In the genomic region with DNA sequence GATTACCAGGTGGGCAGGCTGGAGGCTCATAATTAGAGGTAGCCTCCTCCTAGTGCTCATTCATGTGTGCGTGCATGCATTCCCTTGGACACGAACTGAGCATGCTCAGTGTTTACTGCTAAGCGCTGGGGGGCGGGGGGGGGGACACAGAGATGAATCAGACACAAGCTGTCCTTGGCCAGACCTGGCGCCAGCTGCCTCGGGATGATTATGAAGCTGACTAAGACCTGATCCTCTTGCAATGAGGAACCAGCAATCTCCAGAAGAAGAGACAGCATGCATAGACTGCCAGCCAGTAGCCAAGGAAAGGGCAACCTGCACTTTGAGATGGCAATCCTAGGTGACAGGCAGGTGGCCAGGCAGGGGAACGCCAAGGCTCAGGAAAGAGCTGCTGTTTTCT, we compare ENCODE assay signal across 13 mouse cellular contexts. TPM values are rescaled to one million over a fixed set of nuclear protein-coding genes. Genes with fewer than 3 reads are reported as not detected.
DNase-seq lines count a peak whose midpoint lies in the region; ATAC-seq lines count a peak whose summit lies in the region.
"Had no signal": no experiment of that assay in that cellular context is flagged by ENCODE, and none has a peak within 500 bp of the region (broad histone marks: within the 10 kb centered on the region; RNA-seq: fewer than 3 reads in every experiment).

No protein-coding gene starts in this region.

- no peaks in the 10 kb centered on the region for H3K36me3 ChIP-seq in intestine, embryonic 16.5 days (ENCODE audit: control insufficient read depth, insufficient read depth, low read length)
- H3K36me3 ChIP-seq: midbrain, embryonic 10.5 days had no signal

- no peak overlapping the region for H3K4me3 ChIP-seq in intestine, embryonic 16.5 days (ENCODE audit: low read length)
- H3K4me3 ChIP-seq: midbrain, embryonic 10.5 days had no signal

- whole genome bisulfite sequencing in intestine, embryonic 16.5 days, result 61% methylated on average over 7 of the region's 7 CpGs

- no peaks in the 10 kb centered on the region for H3K4me1 ChIP-seq in intestine, embryonic 16.5 days (ENCODE audit: control insufficient read depth, insufficient read depth, low read length)

- no peak overlapping the region for H3K9ac ChIP-seq in intestine, embryonic 16.5 days (ENCODE audit: low read depth, low read length)

- H3K4me2 ChIP-seq in intestine, embryonic 16.5 days (ENCODE audit: low read depth, low read length), result no peak overlapping the region

- H3K27ac ChIP-seq in intestine, embryonic 16.5 days (ENCODE audit: low read length), result no peak overlapping the region
- H3K27ac ChIP-seq: midbrain, embryonic 10.5 days had no signal

- ATAC-seq in cerebellum, adult (ENCODE audit: insufficient number of reproducible peaks, low FRiP score, low TSS enrichment), result peak; percentile 67
- no peak for ATAC-seq in intestine, embryonic 16.5 days
- ATAC-seq: forebrain, embryonic 16.5 days; lung, postnatal 0 days had no signal

- H3K9me3 ChIP-seq in intestine, embryonic 16.5 days (ENCODE audit: control insufficient read depth, low read length), result no peaks in the 10 kb centered on the region
- H3K9me3 ChIP-seq: midbrain, embryonic 10.5 days had no signal

- peak; percentile 36 for DNase-seq in gastrocnemius, adult 18-20 months (ENCODE audit: low spot score)
- no peak for DNase-seq in gastrocnemius, postnatal 10 days
- peak; percentile 42 for DNase-seq in MN1 (ENCODE audit: low spot score)
- DNase-seq in gastrocnemius, postnatal 25 days, result peak; percentile 59
- no peak for DNase-seq in spleen, postnatal 14 days (ENCODE audit: low spot score in 2 of 2)
- no peak for DNase-seq in urinary bladder, adult 18-20 months (ENCODE audit: low spot score in 2 of 2)
- DNase-seq: kidney, adult 18-20 months had no signal

- H3K27me3 ChIP-seq in intestine, embryonic 16.5 days (replicated peaks; ENCODE audit: control insufficient read depth, insufficient read depth, low read length), result no peaks in the 10 kb centered on the region

RNA-seq across cellular contexts. Expression of a gene that starts 36.4 kb away (rescaled TPM):
- total RNA-seq in gastrocnemius, adult 18-20 months (2021), result 10 to 100 TPM in 1 of 2 experiments, 1 to 10 TPM in 1; 9.9 to 29.8 TPM
- total RNA-seq in gastrocnemius, postnatal 10 days (2021), result 1 to 10 TPM; 1.3 to 2.1 TPM
- total RNA-seq in gastrocnemius, postnatal 25 days (2021), result 10 to 100 TPM; 20.1 to 21.1 TPM
- polyA plus RNA-seq in intestine, embryonic 16.5 days (2015; fragmentation: Nextera tagmentation; extraction: Ambion mirVana), result 0.65 and 0.76 TPM in 2 replicates
- total RNA-seq: hematopoietic stem cell, adult 5-6 weeks had no signal

Comparison
In these comparisons a context has a peak if more than half of its experiments do, and no peak if none do; other contexts are left out.
1. DNase-seq: peak in gastrocnemius, adult 18-20 months (single experiment), MN1 (single experiment) and gastrocnemius, postnatal 25 days (single experiment); none in gastrocnemius, postnatal 10 days (single experiment), spleen, postnatal 14 days (0 of 2) and urinary bladder, adult 18-20 months (0 of 2).